Mouse (Mus musculus): ENCODE measurements around the gene Adamts17. TPM values are rescaled to one million over a fixed set of nuclear protein-coding genes. Genes with fewer than 3 reads are reported as not detected.
A peak's percentile ranks its signal among the peaks of the same experiment; 100 is the strongest.

Adamts17 gene
- polyA plus RNA-seq, 1 experiment from 2014 or later = 3.7 TPM

- Histone ChIP-seq H3K4me3 (no peak overlapping the region), H3K27me3 (replicated peaks) (no peaks in the 10 kb centered on the region), H3K9me3 (replicated peaks) (no peaks in the 10 kb centered on the region), H3K9ac (no peak overlapping the region), H3K4me2 (no peak overlapping the region), H3K27ac (ENCODE audit: poor library complexity, severe bottlenecking) (no peak overlapping the region), H3K4me1 (replicated peaks) (no peaks in the 10 kb centered on the region), H3K36me3 (peaks cover 14% of the 10 kb centered on the region; the same call in 1 of the 2 replicates)
- WGBS = 88% methylated on average over 5 of the region's 5 CpGs
- no peak for ATAC-seq (ENCODE audit: insufficient number of reproducible peaks, low FRiP score)
Measured at GRCm38 (mm10) chr7:67004220-67004619, 164.7 kb downstream of the Adamts17 start.

GRCm38 (mm10) chr7:67009841-67010240, 170.3 kb downstream of the Adamts17 start:
- H3K9ac ChIP-seq = no peak overlapping the region
- H3K27ac ChIP-seq (ENCODE audit: poor library complexity, severe bottlenecking) = no peak overlapping the region
- H3K9me3 ChIP-seq (replicated peaks) = no peaks in the 10 kb centered on the region
- WGBS = 80% methylated on average over 5 of the region's 5 CpGs
- no peak overlapping the region for H3K4me2 ChIP-seq
- no peak for ATAC-seq (ENCODE audit: insufficient number of reproducible peaks, low FRiP score)
- H3K36me3 ChIP-seq = peaks cover 9% of the 10 kb centered on the region; the same call in 1 of the 2 replicates
- no peaks in the 10 kb centered on the region for H3K27me3 ChIP-seq (replicated peaks)
- peaks cover 29% of the 10 kb centered on the region for H3K4me1 ChIP-seq (replicated peaks)
- no peak overlapping the region for H3K4me3 ChIP-seq

- peak; percentile 63 for ATAC-seq (ENCODE audit: insufficient number of reproducible peaks, low FRiP score)
Measured at GRCm38 (mm10) chr7:67012011-67012751, 172.6 kb downstream of the Adamts17 start.

GRCm38 (mm10) chr7:67013211-67013895, 173.8 kb downstream of the Adamts17 start:
- Histone ChIP-seq H3K4me3 (no peak overlapping the region), H3K36me3 (no peaks in the 10 kb centered on the region), H3K27me3 (replicated peaks) (no peaks in the 10 kb centered on the region), H3K27ac (ENCODE audit: poor library complexity, severe bottlenecking) (peak overlapping the region; percentile 69), H3K4me2 (no peak overlapping the region), H3K9ac (no peak overlapping the region), H3K9me3 (replicated peaks) (no peaks in the 10 kb centered on the region), H3K4me1 (replicated peaks) (peaks cover 29% of the 10 kb centered on the region)
- no peak for ATAC-seq (ENCODE audit: insufficient number of reproducible peaks, low FRiP score)
- 46% methylated on average over 12 of the region's 12 CpGs for WGBS

More at GRCm38 (mm10) chr7:67012011-67012751, 172.6 kb downstream of the Adamts17 start:
- no peaks in the 10 kb centered on the region for H3K36me3 ChIP-seq
- H3K4me1 ChIP-seq (replicated peaks) = peaks cover 29% of the 10 kb centered on the region
- H3K9me3 ChIP-seq (replicated peaks) = no peaks in the 10 kb centered on the region
- no peak overlapping the region for H3K27ac ChIP-seq (ENCODE audit: poor library complexity, severe bottlenecking)
- no peaks in the 10 kb centered on the region for H3K27me3 ChIP-seq (replicated peaks)
- WGBS = 30% methylated on average over 12 of the region's 12 CpGs
- no peak overlapping the region; the same call in 1 of the 2 replicates for H3K4me2 ChIP-seq
- no peak overlapping the region for H3K9ac ChIP-seq
- H3K4me3 ChIP-seq = no peak overlapping the region

- Histone ChIP-seq H3K27me3 (replicated peaks) (no peaks in the 10 kb centered on the region), H3K9me3 (replicated peaks) (no peaks in the 10 kb centered on the region), H3K4me1 (replicated peaks) (0 out of 2 replicates have a peak, but pooled peaks cover 4% of the 10 kb centered on the region), H3K4me3 (no peak overlapping the region), H3K9ac (no peak overlapping the region), H3K4me2 (no peak overlapping the region), H3K27ac (ENCODE audit: poor library complexity, severe bottlenecking) (no peak overlapping the region), H3K36me3 (no peaks in the 10 kb centered on the region)
- no peak for ATAC-seq (ENCODE audit: insufficient number of reproducible peaks, low FRiP score)
- 75% methylated on average over 3 of the region's 3 CpGs for WGBS
Measured at GRCm38 (mm10) chr7:67019937-67020336, 180.4 kb downstream of the Adamts17 start.

- no peaks in the 10 kb centered on the region for H3K36me3 ChIP-seq
- no peak overlapping the region for H3K9ac ChIP-seq
- H3K27me3 ChIP-seq (replicated peaks) = no peaks in the 10 kb centered on the region
- peaks cover 26% of the 10 kb centered on the region for H3K4me1 ChIP-seq (replicated peaks)
- H3K9me3 ChIP-seq (replicated peaks) = 0 out of 2 replicates have a peak, but pooled peaks cover 2% of the 10 kb centered on the region
- ATAC-seq (ENCODE audit: insufficient number of reproducible peaks, low FRiP score) = no peak
- H3K4me2 ChIP-seq = no peak overlapping the region
- H3K27ac ChIP-seq (ENCODE audit: poor library complexity, severe bottlenecking) = peak overlapping the region; percentile 51; the same call in 1 of the 2 replicates
- WGBS = 61% methylated on average over 20 of the region's 20 CpGs
- no peak overlapping the region for H3K4me3 ChIP-seq
Measured at GRCm38 (mm10) chr7:67026114-67027070, 186.9 kb downstream of the Adamts17 start.

GRCm38 (mm10) chr7:67027216-67027615, 187.7 kb downstream of the Adamts17 start:
- peaks cover 34% of the 10 kb centered on the region for H3K4me1 ChIP-seq (replicated peaks)
- H3K9ac ChIP-seq = no peak overlapping the region
- no peak for ATAC-seq (ENCODE audit: insufficient number of reproducible peaks, low FRiP score)
- H3K4me3 ChIP-seq = no peak overlapping the region
- no peaks in the 10 kb centered on the region for H3K27me3 ChIP-seq (replicated peaks)
- no peaks in the 10 kb centered on the region for H3K36me3 ChIP-seq
- H3K9me3 ChIP-seq (replicated peaks) = 0 out of 2 replicates have a peak, but pooled peaks cover 2% of the 10 kb centered on the region
- no peak overlapping the region for H3K4me2 ChIP-seq
- H3K27ac ChIP-seq (ENCODE audit: poor library complexity, severe bottlenecking) = no peak overlapping the region
- WGBS = 73% methylated on average over 8 of the region's 8 CpGs

- Histone ChIP-seq H3K9ac (no peak overlapping the region), H3K4me2 (no peak overlapping the region), H3K27me3 (replicated peaks) (no peaks in the 10 kb centered on the region), H3K27ac (ENCODE audit: poor library complexity, severe bottlenecking) (no peak overlapping the region), H3K4me3 (no peak overlapping the region), H3K9me3 (replicated peaks) (peaks cover 2% of the 10 kb centered on the region; the same call in 1 of the 2 replicates), H3K36me3 (no peaks in the 10 kb centered on the region), H3K4me1 (replicated peaks) (peaks cover 39% of the 10 kb centered on the region)
- ATAC-seq (ENCODE audit: insufficient number of reproducible peaks, low FRiP score) = no peak
- WGBS = 88% methylated on average over 5 of the region's 5 CpGs
Measured at GRCm38 (mm10) chr7:67027696-67028095, 188.2 kb downstream of the Adamts17 start.

- Histone ChIP-seq H3K4me2 (no peak overlapping the region), H3K36me3 (0 out of 2 replicates have a peak, but pooled peaks cover 4% of the 10 kb centered on the region), H3K4me1 (replicated peaks) (peaks cover 44% of the 10 kb centered on the region), H3K27me3 (replicated peaks) (no peaks in the 10 kb centered on the region), H3K4me3 (no peak overlapping the region), H3K9ac (no peak overlapping the region), H3K27ac (ENCODE audit: poor library complexity, severe bottlenecking) (no peak overlapping the region), H3K9me3 (replicated peaks) (peaks cover 2% of the 10 kb centered on the region; the same call in 1 of the 2 replicates)
- no peak for ATAC-seq (ENCODE audit: insufficient number of reproducible peaks, low FRiP score)
- WGBS = 73% methylated on average over 4 of the region's 4 CpGs
Measured at GRCm38 (mm10) chr7:67028902-67029301, 189.4 kb downstream of the Adamts17 start.

- no peak overlapping the region for H3K4me3 ChIP-seq
- 94% methylated on average over 14 of the region's 14 CpGs for WGBS
- 0 out of 2 replicates have a peak, but pooled peaks cover 4% of the 10 kb centered on the region for H3K36me3 ChIP-seq
- H3K9ac ChIP-seq = no peak overlapping the region
- no peak overlapping the region for H3K27ac ChIP-seq (ENCODE audit: poor library complexity, severe bottlenecking)
- H3K9me3 ChIP-seq (replicated peaks) = peaks cover 2% of the 10 kb centered on the region; the same call in 1 of the 2 replicates
- peaks cover 48% of the 10 kb centered on the region for H3K4me1 ChIP-seq (replicated peaks)
- H3K4me2 ChIP-seq = no peak overlapping the region
- no peak for ATAC-seq (ENCODE audit: insufficient number of reproducible peaks, low FRiP score)
- H3K27me3 ChIP-seq (replicated peaks) = no peaks in the 10 kb centered on the region
Measured at GRCm38 (mm10) chr7:67029481-67029880, 189.9 kb downstream of the Adamts17 start.
